Mouse (Mus musculus): ENCODE results near the gene Eno2. TPM values are rescaled to one million over a fixed set of nuclear protein-coding genes. Genes with fewer than 3 reads are reported as not detected.

The Eno2 gene
- total RNA-seq, 2 experiments from 2014 or later: 466 to 486 TPM

GRCm38 (mm10) chr6:124746654-124747632, 22.5 kb downstream of the Eno2 start:
- DNase-seq (ENCODE audit: extremely low spot score in 1 of 2, low spot score in 2 of 2): peak in 1 of 2 experiments; percentile 29
- intact Hi-C loops (cut with DNase I): no loop called here

- intact Hi-C loops (cut with DNase I): no loop called here
- peak in 1 of 2 experiments; percentile 36 for DNase-seq (ENCODE audit: extremely low spot score in 1 of 2, low spot score in 2 of 2)
These were observed 23.2 kb downstream of the Eno2 start for GRCm38 (mm10) chr6:124746296-124746605.

GRCm38 (mm10) chr6:124745490-124746295, 23.8 kb downstream of the Eno2 start:
- intact Hi-C loops (cut with DNase I): no loop called here
- DNase-seq (ENCODE audit: extremely low spot score in 1 of 2, low spot score in 2 of 2): peak; percentile 92 to 95

- intact Hi-C loops (cut with DNase I): no loop called here
- peak in 1 of 2 experiments; percentile 72 for DNase-seq (ENCODE audit: extremely low spot score in 1 of 2, low spot score in 2 of 2)
These were observed 24.6 kb downstream of the Eno2 start for GRCm38 (mm10) chr6:124744755-124745321.

- peak in 1 of 2 experiments; percentile 49 for DNase-seq (ENCODE audit: extremely low spot score in 1 of 2, low spot score in 2 of 2)
- intact Hi-C loops (cut with DNase I): no loop called here
These were observed 25.8 kb downstream of the Eno2 start for GRCm38 (mm10) chr6:124743647-124744046.

GRCm38 (mm10) chr6:124742839-124743514, 26.5 kb downstream of the Eno2 start:
- peak in 1 of 2 experiments; percentile 59 for DNase-seq (ENCODE audit: extremely low spot score in 1 of 2, low spot score in 2 of 2)
- intact Hi-C loops (cut with DNase I): no loop called here

- intact Hi-C loops (cut with DNase I): no loop called here
- DNase-seq (ENCODE audit: extremely low spot score in 1 of 2, low spot score in 2 of 2): no peak
These were observed 27.6 kb downstream of the Eno2 start for GRCm38 (mm10) chr6:124741842-124742241.

- intact Hi-C loops (cut with DNase I): no loop called here
- peak; percentile 91 to 95 for DNase-seq (ENCODE audit: extremely low spot score in 1 of 2, low spot score in 2 of 2)
These were observed 28.3 kb downstream of the Eno2 start, which contains the start of gene Grcc10 for GRCm38 (mm10) chr6:124740888-124741761. Grcc10 (minus strand) TSS chr6:124741374.

- intact Hi-C loops (cut with DNase I): no loop called here
- DNase-seq (ENCODE audit: extremely low spot score in 1 of 2, low spot score in 2 of 2): peak; percentile 52 to 71
These were observed 29.1 kb downstream of the Eno2 start for GRCm38 (mm10) chr6:124740211-124740887.

- no peak for DNase-seq (ENCODE audit: extremely low spot score in 1 of 2, low spot score in 2 of 2)
- intact Hi-C loops (cut with DNase I): no loop called here
These were observed 30.2 kb downstream of the Eno2 start for GRCm38 (mm10) chr6:124739231-124739796.

GRCm38 (mm10) chr6:124738511-124739023, 30.9 kb downstream of the Eno2 start, which contains the start of gene Ptpn6:
Ptpn6 (minus strand) TSS chr6:124738714.
- intact Hi-C loops (cut with DNase I): no loop called here
- DNase-seq (ENCODE audit: extremely low spot score in 1 of 2, low spot score in 2 of 2): peak in 1 of 2 experiments; percentile 62

- DNase-seq (ENCODE audit: extremely low spot score in 1 of 2, low spot score in 2 of 2): no peak
- intact Hi-C loops (cut with DNase I): no loop called here
These were observed 32.4 kb downstream of the Eno2 start for GRCm38 (mm10) chr6:124737040-124737439.

- no peak for DNase-seq (ENCODE audit: extremely low spot score in 1 of 2, low spot score in 2 of 2)
- intact Hi-C loops (cut with DNase I): no loop called here
These were observed 35.1 kb downstream of the Eno2 start for GRCm38 (mm10) chr6:124734417-124734816.

- DNase-seq (ENCODE audit: extremely low spot score in 1 of 2, low spot score in 2 of 2): peak in 1 of 2 experiments; percentile 80
- intact Hi-C loops (cut with DNase I): no loop called here
These were observed 36.8 kb downstream of the Eno2 start for GRCm38 (mm10) chr6:124732476-124733370.

- intact Hi-C loops (cut with DNase I): no loop called here
- DNase-seq (ENCODE audit: extremely low spot score in 1 of 2, low spot score in 2 of 2): no peak
These were observed 38.4 kb downstream of the Eno2 start for GRCm38 (mm10) chr6:124731038-124731437.

Data from left cerebral cortex, postnatal 10 days (tissue).